Mouse (Mus musculus): ENCODE data around the gene Rps2. TPM values are rescaled to one million over a fixed set of nuclear protein-coding genes. Genes with fewer than 3 reads are reported as not detected.
A peak's percentile ranks its signal among the peaks of the same experiment; 100 is the strongest.

Gene Rps2
- polyA plus RNA-seq, 1 experiment from 2014 or later, result 1,141 TPM

DNA sequence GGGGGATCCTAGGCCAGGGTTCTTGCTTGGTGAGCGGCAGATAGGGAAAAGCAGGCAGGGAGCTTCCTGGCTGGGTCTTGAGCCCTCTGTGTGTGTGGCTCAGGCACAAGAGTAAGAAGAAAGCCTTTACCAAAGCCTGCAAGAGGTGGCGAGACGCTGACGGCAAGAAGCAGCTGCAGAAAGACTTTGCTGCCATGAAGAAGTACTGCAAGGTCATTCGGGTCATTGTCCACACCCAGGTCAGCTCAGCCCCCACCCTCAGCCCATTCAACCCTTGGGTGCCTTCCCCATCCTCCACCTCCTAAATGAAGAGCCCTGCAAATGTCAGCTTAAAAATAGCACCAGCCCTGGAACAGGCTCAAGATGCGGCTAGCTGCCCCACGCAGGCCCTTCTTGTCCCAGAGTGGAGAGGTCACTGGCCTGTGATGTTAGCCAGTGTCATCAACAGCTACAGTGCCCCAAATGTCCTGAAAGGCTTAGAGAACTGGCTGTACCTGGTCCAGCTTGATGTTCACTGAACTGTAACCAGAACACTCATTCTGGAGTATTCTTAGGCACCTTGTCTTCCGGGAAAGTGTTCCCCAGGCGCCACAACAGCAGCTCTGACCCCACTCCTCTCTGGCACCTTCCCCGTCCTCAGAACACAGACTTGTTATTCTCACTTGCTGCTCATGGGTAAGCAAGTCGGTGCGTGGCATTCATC, 14.5 kb downstream of the Rps2 start:
- DNase-seq (ENCODE audit: low read depth, low spot score), result no peak
- no peak for ATAC-seq
- in situ Hi-C loops (cut with MboI; ENCODE audit: low pct_unique_long_range_greater_than_20kb), result no loop called here

DNA sequence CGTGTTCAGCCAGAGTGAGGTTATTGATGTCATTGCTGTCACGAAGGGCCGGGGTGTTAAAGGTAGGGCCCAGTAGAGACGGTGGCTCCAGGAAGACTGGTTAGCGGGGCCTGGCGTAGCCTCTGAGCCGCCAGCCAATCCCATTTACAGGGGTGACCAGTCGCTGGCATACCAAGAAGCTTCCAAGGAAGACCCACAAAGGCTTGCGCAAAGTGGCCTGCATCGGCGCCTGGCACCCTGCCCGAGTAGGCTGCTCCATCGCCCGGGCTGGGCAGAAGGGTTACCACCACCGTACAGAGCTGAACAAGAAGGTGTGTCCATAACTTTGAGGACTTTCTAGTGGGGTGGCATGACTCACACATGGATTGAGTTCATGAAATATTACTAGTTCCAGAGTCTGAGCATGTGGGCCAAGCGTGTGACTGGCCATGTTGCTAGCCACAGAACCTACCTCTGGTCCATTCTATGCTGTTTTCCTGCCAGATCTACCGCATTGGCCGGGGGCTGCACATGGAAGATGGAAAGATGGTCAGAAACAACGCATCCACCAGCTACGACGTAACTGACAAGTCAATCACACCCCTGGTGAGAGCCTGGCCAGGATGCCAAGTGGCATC, 15.6 kb downstream of the Rps2 start:
- no peak for TF ChIP-seq CTCF (IDR thresholded peaks at IDR 0.05)
- DNase-seq (ENCODE audit: low read depth, low spot score), result no peak
- in situ Hi-C loops (cut with MboI; ENCODE audit: low pct_unique_long_range_greater_than_20kb), result no loop called here
- CTCF ChIA-PET, result interaction anchor here (4.9 kb wide), 1 partner anchor 9 kb away, joined by 22 read pairs; the partner anchor contains the start of gene Ndufb10
- ATAC-seq, result no peak
- H3K27me3 ChIP-seq, result no peaks in the 10 kb centered on the region
- POLR2A ChIA-PET, result interaction anchor here (0.6 kb wide), 1 partner anchor 9 kb away, joined by 3 read pairs; the partner anchor contains the start of gene Ndufb10

More for the DNA sequence above, 14.5 kb downstream of the Rps2 start:
- no peaks in the 10 kb centered on the region for H3K27me3 ChIP-seq
- ChIA-PET POLR2A (no interaction called here), CTCF (interaction anchor here (1.5 to 4.9 kb wide), 2 partner anchors 8 to 86 kb away, joined by 3 to 22 read pairs; partner anchors contain the start of gene Ndufb10)
- TF ChIP-seq CTCF (IDR thresholded peaks at IDR 0.05), result no peak

DNA sequence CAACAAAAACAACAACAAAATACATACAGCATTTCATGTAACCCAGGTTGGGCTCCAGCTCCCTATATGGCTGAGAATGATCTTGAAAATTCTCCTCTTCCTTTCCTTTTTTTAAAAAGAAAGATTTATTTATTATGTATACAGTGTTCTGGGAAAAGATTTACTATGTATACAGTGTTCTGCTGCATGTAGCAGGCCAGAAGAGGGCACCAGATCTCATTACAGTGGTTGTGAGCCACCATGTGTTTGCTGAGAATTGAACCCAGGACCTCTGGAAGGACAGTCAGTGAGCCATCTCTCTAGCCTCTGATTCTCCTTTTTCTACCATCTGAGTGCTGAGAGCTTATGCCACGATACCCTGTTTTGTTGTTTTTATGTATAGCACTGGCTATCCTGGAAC, 16.6 kb downstream of the Rps2 start:
- DNase-seq (ENCODE audit: low read depth, low spot score), result no peak
- ATAC-seq, result no peak
- TF ChIP-seq CTCF (IDR thresholded peaks at IDR 0.05), result no peak
- H3K27me3 ChIP-seq, result no peaks in the 10 kb centered on the region
- ChIA-PET CTCF (interaction anchor here (4.9 kb wide), 1 partner anchor 10 kb away, joined by 22 read pairs; the partner anchor contains the start of gene Ndufb10), POLR2A (interaction anchor here (0.6 kb wide), 1 partner anchor 40 kb away, joined by 3 read pairs; no protein-coding TSS in a partner anchor)
- in situ Hi-C loops (cut with MboI; ENCODE audit: low pct_unique_long_range_greater_than_20kb), result no loop called here

DNA sequence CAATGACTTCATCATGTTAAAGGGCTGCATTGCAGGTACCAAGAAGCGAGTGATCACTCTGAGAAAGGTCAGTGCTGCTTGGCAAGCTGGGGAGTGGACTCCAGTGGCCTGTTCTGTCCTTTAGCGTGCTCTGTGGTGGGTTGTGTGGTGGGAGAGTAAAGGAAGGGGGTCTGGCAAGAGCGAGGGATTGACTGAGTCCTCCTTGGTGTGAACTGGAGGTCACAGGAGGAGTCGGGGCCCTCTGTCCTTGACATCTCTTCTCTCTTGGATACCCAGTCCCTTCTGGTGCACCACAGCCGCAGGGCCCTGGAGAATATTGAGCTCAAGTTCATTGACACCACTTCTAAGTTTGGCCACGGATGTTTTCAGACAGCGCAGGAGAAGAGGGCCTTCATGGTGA, 17.5 kb downstream of the Rps2 start:
- in situ Hi-C loops (cut with MboI; ENCODE audit: low pct_unique_long_range_greater_than_20kb), result no loop called here
- no peaks in the 10 kb centered on the region for H3K27me3 ChIP-seq
- TF ChIP-seq CTCF (IDR thresholded peaks at IDR 0.05), result no peak
- CTCF ChIA-PET, result interaction anchor here (1.1 to 4.9 kb wide), 2 partner anchors 11 to 81 kb away, joined by 3 to 22 read pairs; partner anchors contain the start of gene Ndufb10
- ATAC-seq, result no peak
- no peak for DNase-seq (ENCODE audit: low read depth, low spot score)
- POLR2A ChIA-PET, result interaction anchor here (1.2 kb wide), 1 partner anchor 14 kb away, joined by 3 read pairs; no protein-coding TSS in a partner anchor

DNA sequence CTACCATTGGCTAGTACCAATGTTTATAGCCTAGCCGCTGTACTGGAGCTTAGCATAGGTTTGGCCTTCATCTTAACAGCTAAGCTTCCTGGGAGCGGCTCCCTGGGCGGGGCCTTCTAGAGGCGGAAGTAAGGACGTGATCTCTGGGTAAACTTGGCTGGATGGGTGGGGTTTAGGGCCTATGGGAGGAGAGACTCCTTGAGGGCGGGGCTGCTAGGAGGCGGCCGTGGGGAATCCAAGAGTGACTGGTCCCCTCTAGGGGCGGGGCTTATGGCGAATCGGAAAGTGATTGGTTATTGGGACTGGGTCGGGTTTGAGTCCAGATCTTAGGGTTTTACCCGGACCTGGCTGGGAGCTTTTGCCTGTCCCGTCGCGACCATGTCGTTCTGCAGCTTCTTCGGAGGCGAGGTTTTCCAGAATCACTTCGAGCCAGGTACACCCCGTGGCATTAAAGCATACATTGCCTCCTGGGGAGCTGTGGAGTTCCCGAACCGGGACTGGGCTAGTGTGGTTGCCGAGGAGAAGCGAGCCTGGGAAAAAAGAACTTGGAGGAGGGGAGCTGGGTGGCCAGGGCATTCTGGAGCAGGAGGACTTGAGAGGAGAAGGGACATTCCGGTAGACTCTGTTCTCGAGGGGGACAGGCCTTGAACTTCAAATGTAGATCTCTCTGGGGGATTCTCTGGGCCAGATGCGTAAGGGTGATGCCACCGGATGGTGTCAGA, 18.6 kb downstream of the Rps2 start, which contains the start of gene Msrb1:
Gene Msrb1 (plus strand): TSS at position 313 of the 722 bp plus-strand sequence.
- ATAC-seq (peak; percentile 81), DNase-seq (ENCODE audit: low read depth, low spot score) (peak; percentile 68)
- in situ Hi-C loops (cut with MboI; ENCODE audit: low pct_unique_long_range_greater_than_20kb), result no loop called here
- ChIA-PET CTCF (interaction anchor here (1.0 to 4.9 kb wide), 6 partner anchors 9 to 81 kb away, joined by 3 to 22 read pairs (median 4); partner anchors contain the start of genes Ndufb10 and Rpl3l), POLR2A (interaction anchor here (0.9 to 1.2 kb wide), 2 partner anchors 12 to 15 kb away, joined by 3 read pairs; partner anchors contain the start of gene Ndufb10)
- TF ChIP-seq CTCF (IDR thresholded peaks at IDR 0.05), result no peak
- no peaks in the 10 kb centered on the region for H3K27me3 ChIP-seq

DNA sequence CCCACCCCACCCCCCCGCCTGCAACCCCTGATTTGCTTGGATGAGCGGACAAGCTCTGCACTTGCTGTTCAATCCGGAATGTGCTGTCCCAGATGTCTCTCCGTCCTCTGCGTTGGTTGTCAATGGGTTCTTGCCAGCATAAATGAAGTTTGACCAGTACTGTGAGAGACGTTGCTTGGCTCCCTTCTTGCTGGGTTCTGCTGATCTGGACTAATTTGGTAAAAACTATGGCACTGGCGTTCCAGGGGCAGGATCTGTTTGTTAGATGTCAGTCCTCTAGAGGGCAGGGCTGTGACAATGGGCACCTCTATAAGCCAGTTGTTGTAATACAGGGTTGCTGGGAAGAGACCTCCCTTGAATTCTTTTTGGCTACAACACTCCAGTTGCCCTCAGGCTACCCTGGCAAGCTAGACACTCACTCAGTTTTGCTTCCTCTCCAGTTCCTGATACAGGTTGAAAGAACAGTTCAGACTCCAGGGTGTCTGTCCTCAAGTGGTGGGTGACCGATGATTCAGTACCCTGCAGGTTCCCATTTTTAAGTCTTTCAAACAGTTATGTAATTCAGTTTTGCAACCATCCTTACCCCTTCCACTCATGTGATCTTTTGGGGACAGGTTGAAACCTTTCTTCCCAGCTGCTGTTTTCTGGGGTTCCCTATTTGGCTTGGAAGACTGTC, 19.4 kb downstream of the Rps2 start:
- no peak for TF ChIP-seq CTCF (IDR thresholded peaks at IDR 0.05)
- in situ Hi-C loops (cut with MboI; ENCODE audit: low pct_unique_long_range_greater_than_20kb), result no loop called here
- ChIA-PET CTCF (interaction anchor here (1.0 to 4.9 kb wide), 5 partner anchors 9 to 81 kb away, joined by 3 to 22 read pairs (median 4); partner anchors contain the start of genes Ndufb10 and Rpl3l), POLR2A (interaction anchor here (0.9 kb wide), 1 partner anchor 13 kb away, joined by 3 read pairs; the partner anchor contains the start of gene Ndufb10)
- DNase-seq (ENCODE audit: low read depth, low spot score) (no peak), ATAC-seq (peak; percentile 33)
- H3K27me3 ChIP-seq, result no peaks in the 10 kb centered on the region

DNA sequence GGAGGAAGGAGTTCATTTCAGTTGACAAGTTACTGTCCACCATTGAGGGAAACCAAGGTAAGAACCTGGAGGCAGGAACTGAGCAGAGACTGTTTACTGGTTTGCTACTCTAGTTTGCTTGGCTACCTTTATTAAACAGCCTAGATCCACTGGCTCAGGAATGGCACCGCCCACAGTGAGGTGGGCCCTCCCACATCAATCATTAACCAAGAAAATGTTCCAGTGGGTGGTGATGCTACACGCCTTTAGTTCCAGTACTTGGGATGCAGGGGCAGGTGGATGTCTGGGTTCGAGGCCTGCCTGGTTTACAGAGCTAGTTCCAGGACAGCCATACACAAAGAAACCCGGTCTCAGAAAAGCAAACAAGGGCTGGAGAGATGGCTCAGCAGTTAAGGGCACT, 20.3 kb downstream of the Rps2 start:
- DNase-seq (ENCODE audit: low read depth, low spot score) (no peak), ATAC-seq (no peak)
- in situ Hi-C loops (cut with MboI; ENCODE audit: low pct_unique_long_range_greater_than_20kb), result no loop called here
- CTCF ChIA-PET, result no interaction called here
- POLR2A ChIA-PET, result no interaction called here
- TF ChIP-seq CTCF (IDR thresholded peaks at IDR 0.05), result no peak
- no peaks in the 10 kb centered on the region for H3K27me3 ChIP-seq

DNA sequence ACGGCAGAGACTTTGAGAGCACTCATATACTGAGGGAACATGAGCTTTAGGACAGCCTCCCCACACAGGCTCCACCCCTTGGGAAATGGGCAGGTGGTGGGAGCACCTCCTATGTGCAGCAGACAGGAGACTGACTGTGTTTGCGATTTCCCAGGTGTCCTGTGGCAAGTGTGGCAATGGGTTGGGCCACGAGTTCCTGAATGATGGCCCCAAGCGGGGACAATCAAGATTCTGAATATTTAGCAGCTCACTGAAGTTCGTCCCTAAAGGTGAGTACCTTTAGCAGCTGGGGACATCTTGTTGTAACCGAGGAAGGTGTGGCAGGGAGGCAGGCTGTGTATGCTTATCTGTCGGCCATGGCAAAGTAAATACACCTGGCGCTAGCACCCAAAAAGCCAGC, 22.0 kb downstream of the Rps2 start:
- ChIA-PET POLR2A (no interaction called here), CTCF (no interaction called here)
- no peaks in the 10 kb centered on the region for H3K27me3 ChIP-seq
- no peak for TF ChIP-seq CTCF (IDR thresholded peaks at IDR 0.05)
- ATAC-seq (no peak), DNase-seq (ENCODE audit: low read depth, low spot score) (no peak)
- in situ Hi-C loops (cut with MboI; ENCODE audit: low pct_unique_long_range_greater_than_20kb), result loop anchor here (5.0 kb wide), 1 partner anchor 77 kb away; no protein-coding TSS in a partner anchor

DNA sequence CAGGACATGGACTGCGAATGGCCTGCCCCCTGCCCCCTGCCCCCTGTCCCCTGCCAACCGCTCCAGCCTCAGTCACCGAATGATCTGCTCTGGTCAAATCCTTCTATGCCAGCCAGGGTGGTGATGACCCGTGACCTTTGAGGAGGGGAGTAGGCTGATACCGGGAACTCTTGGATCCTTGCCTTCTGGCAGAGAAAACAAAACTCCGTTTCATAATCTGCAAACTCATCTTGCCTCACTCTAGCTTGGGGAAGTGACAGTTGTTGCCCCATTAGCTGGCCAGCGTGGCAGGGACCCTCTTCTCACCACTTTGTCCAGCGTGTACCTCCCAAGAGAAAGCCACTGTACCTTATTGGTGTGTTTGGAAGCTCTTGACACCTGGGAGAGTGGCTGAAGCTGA, 24.4 kb downstream of the Rps2 start:
- ChIA-PET POLR2A (no interaction called here), CTCF (interaction anchor here (1.3 to 1.6 kb wide), 2 partner anchors 9 to 76 kb away, joined by 4 to 5 read pairs; no protein-coding TSS in a partner anchor)
- ATAC-seq (no peak), DNase-seq (ENCODE audit: low read depth, low spot score) (no peak)
- in situ Hi-C loops (cut with MboI; ENCODE audit: low pct_unique_long_range_greater_than_20kb), result loop anchor here (5.0 kb wide), 1 partner anchor 75 kb away; no protein-coding TSS in a partner anchor
- no peak for TF ChIP-seq CTCF (IDR thresholded peaks at IDR 0.05)
- H3K27me3 ChIP-seq, result no peaks in the 10 kb centered on the region
